Mouse (Mus musculus) lung, adult 2 months (tissue): ENCODE data around the gene Nrip3.

Experiments used
- CTCF ChIP-seq: fragments of 200-500 bp; IDR thresholded peaks from 2 replicates; pipeline ENCODE4 v1.5.1; 2011; ENCODE audit warnings: mild to moderate bottlenecking, low read length, control low read depth; ENCODE audit not compliant: insufficient read depth
- POLR2A ChIP-seq: fragments of 200-500 bp; IDR thresholded peaks from 2 replicates; pipeline ENCODE4 v1.6.1; 2011; ENCODE audit warnings: low read depth, mild to moderate bottlenecking, control low read depth, low read length, borderline replicate concordance; ENCODE audit errors: extremely low read depth

DNA sequence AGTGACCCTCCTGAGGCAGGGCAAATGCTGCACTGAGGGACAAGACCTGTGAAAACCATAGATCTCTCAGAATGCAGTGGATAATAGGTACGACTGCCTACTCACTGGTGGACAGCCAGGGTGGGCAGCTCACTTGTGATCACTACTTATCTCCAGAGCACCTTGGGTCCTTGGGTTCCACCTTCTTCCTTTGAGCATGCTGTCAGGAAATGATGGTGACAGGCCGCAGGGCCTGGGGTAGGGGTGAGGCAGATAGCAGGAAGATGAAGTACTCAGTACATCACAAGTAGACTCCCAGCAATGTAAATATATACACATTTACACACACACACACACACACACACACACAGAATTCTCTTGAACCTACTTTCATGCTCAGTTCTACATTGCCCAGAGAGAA is 6.0 kb upstream of the Nrip3 start:
- TF ChIP-seq POLR2A (no peak), CTCF (no peak)
